Mouse (Mus musculus) midbrain, postnatal 0 days (tissue): Measurements from ENCODE around the gene 9930022D16Rik. TPM values are rescaled to one million over a fixed set of nuclear protein-coding genes. Genes with fewer than 3 reads are reported as not detected.

Experiments used
- ATAC-seq: fragments of 200-750 bp; cut with Nextera tagmentation; 2 replicates; pipeline ENCODE4 v1.8.0; 2017; ENCODE audit warnings: moderate number of reproducible peaks, mild to moderate bottlenecking, moderate TSS enrichment, moderate library complexity; ENCODE audit not compliant: low FRiP score
- DNase-seq: peaks from one replicate; pipeline ENCODE4 v3.0.0-alpha.2; 2015; ENCODE audit warnings: low spot score
- H3K27ac ChIP-seq: fragments of 300-500 bp; sonication (generic); 2 replicates; pipeline ENCODE4 v1.5.1; 2014; ENCODE audit warnings: low read depth, mild to moderate bottlenecking, low read length, mixed read lengths
- H3K27me3 ChIP-seq: fragments of 300-500 bp; sonication (generic); 2 replicates; pipeline ENCODE4 v1.6.1; 2014; ENCODE audit warnings: low read length, control low read depth, mixed read lengths; ENCODE audit not compliant: insufficient read depth
- H3K36me3 ChIP-seq: fragments of 300-500 bp; sonication (generic); 2 replicates; pipeline ENCODE4 v1.6.1; 2014; ENCODE audit warnings: low read length, control low read depth, mixed read lengths; ENCODE audit not compliant: insufficient read depth
- H3K4me1 ChIP-seq: fragments of 300-500 bp; sonication (generic); 2 replicates; pipeline ENCODE4 v1.6.1; 2014; ENCODE audit warnings: mild to moderate bottlenecking, control low read depth, antibody characterized with exemption, low read length, mixed read lengths; ENCODE audit not compliant: insufficient read depth
- H3K4me2 ChIP-seq: fragments of 300-500 bp; sonication (generic); 2 replicates; pipeline ENCODE4 v1.6.1; 2014; ENCODE audit warnings: low read depth, mild to moderate bottlenecking, low read length, mixed read lengths; ENCODE audit not compliant: poor library complexity, severe bottlenecking
- H3K4me3 ChIP-seq: fragments of 300-500 bp; sonication (generic); 2 replicates; pipeline ENCODE4 v1.5.1; 2014; ENCODE audit warnings: low read depth, mild to moderate bottlenecking, low read length, moderate library complexity
- H3K9ac ChIP-seq: fragments of 300-500 bp; sonication (generic); replicated peaks from 2 replicates; pipeline ENCODE4 v1.6.1; 2014; ENCODE audit warnings: mild to moderate bottlenecking, low read length, moderate library complexity, mixed read lengths; ENCODE audit not compliant: poor library complexity, severe bottlenecking
- H3K9me3 ChIP-seq: fragments of 300-500 bp; sonication (generic); 2 replicates; pipeline ENCODE4 v1.6.1; 2016; ENCODE audit warnings: low read length, control low read depth
- CTCF ChIP-seq: IDR thresholded peaks from 2 replicates; pipeline ENCODE4 v1.5.1; 2016; ENCODE audit warnings: antibody characterized with exemption, mild to moderate bottlenecking
- WGBS: fragments of 180-500 bp; shearing (Covaris S2); extraction: QIAGEN DNeasy Blood & Tissue Kit; methylation state at CpG from one replicate; pipeline ENCODE4 v1.1.7; 2014; 5-methylcytosine and 5-hydroxymethylcytosine counted together
- polyA plus RNA-seq: library from polyadenylated mRNA; unstranded; fragments of >200 nt; fragmentation: Nextera tagmentation; extraction: Ambion mirVana; gene quantifications from 2 replicates; pipeline ENCODE4 v1.2.1, GENCODE M21; 2015
- total RNA-seq: library from RNA; depleted of rRNA; stranded (reverse); fragments of >200 nt; gene quantifications from 2 replicates; pipeline ENCODE4 v1.2.3, GENCODE M21; 2014

The 9930022D16Rik gene
- total and polyA plus RNA-seq, 2 experiments from 2014 or later, result not detected

DNA sequence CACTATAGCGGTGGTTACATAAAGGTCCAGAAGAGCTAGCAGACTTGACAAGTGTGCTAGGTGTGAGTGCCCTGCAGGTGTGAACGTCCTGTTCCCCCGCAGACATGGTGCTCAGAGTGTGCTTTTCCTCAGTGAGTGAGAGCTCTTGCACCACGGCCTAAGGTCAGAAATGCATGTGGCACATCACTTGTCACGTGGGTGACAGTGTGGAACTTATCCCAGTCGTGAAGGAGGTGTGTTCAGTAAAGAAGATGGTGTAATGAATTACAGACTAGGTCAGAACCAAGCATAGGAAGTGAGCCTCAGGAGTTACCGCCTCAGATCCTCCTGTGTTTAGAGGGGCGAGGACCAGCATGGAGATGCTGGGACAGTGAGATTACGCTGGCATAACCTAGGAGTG lies 18.4 kb upstream of the 9930022D16Rik start:
- TF ChIP-seq CTCF, result no peak
- Histone ChIP-seq H3K4me3 (no peak overlapping the region), H3K27me3 (no peaks in the 10 kb centered on the region), H3K9ac (no peak overlapping the region), H3K4me2 (no peak overlapping the region), H3K36me3 (peaks cover 24% of the 10 kb centered on the region), H3K9me3 (no peaks in the 10 kb centered on the region), H3K4me1 (no peaks in the 10 kb centered on the region), H3K27ac (no peak overlapping the region)
- DNase-seq, result no peak
- 92% methylated on average over 9 of the region's 9 CpGs for WGBS
- ATAC-seq, result no peak

GRCm38 (mm10) chr11:109406431-109406830 lies 7.3 kb upstream of the 9930022D16Rik start:
- DNase-seq (no peak), ATAC-seq (no peak)
- no peak overlapping the region for H3K4me2 ChIP-seq
- no peaks in the 10 kb centered on the region for H3K36me3 ChIP-seq
- no peaks in the 10 kb centered on the region for H3K9me3 ChIP-seq
- no peak overlapping the region for H3K9ac ChIP-seq
- H3K4me3 ChIP-seq, result no peak overlapping the region
- no peaks in the 10 kb centered on the region for H3K27me3 ChIP-seq
- H3K27ac ChIP-seq, result no peak overlapping the region
- TF ChIP-seq CTCF, result no peak
- no peaks in the 10 kb centered on the region for H3K4me1 ChIP-seq
- 88% methylated on average over 5 of the region's 5 CpGs for WGBS

GRCm38 (mm10) chr11:109410197-109410980 lies 3.3 kb upstream of the 9930022D16Rik start:
- ATAC-seq (no peak), DNase-seq (no peak)
- Histone ChIP-seq H3K27ac (no peak overlapping the region), H3K9me3 (no peaks in the 10 kb centered on the region), H3K27me3 (no peaks in the 10 kb centered on the region), H3K4me1 (no peaks in the 10 kb centered on the region), H3K36me3 (no peaks in the 10 kb centered on the region), H3K4me2 (no peak overlapping the region), H3K9ac (no peak overlapping the region), H3K4me3 (no peak overlapping the region)
- TF ChIP-seq CTCF, result no peak
- WGBS, result 91% methylated on average over 15 of the region's 15 CpGs

DNA sequence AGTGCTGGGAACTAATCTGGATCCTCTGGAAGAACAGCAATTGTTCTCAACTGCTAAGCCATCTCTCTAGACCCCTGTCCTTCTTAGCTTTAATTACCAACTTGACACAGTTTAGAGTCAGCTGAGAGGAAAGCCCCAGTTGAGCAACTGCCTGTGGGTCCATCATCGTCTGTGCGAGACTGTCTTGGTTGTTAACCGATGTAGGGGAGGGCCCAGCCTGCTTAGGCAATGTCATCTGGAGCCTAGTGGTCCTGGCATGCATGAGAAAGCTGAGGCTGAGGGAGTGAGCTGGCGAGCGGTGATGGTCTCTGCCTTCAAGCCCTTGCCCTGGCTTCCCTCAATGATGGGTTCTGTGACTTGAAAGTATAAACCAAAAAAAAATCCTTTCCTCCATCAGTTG lies 1.1 kb downstream of the 9930022D16Rik start:
- H3K27ac ChIP-seq, result no peak overlapping the region
- TF ChIP-seq CTCF, result no peak
- no peaks in the 10 kb centered on the region for H3K4me1 ChIP-seq
- DNase-seq (no peak), ATAC-seq (no peak)
- 84% methylated on average over 5 of the region's 5 CpGs for WGBS
- H3K27me3 ChIP-seq, result no peaks in the 10 kb centered on the region
- H3K9ac ChIP-seq, result no peak overlapping the region
- no peaks in the 10 kb centered on the region for H3K36me3 ChIP-seq
- H3K9me3 ChIP-seq, result no peaks in the 10 kb centered on the region
- H3K4me2 ChIP-seq, result no peak overlapping the region
- H3K4me3 ChIP-seq, result no peak overlapping the region

DNA sequence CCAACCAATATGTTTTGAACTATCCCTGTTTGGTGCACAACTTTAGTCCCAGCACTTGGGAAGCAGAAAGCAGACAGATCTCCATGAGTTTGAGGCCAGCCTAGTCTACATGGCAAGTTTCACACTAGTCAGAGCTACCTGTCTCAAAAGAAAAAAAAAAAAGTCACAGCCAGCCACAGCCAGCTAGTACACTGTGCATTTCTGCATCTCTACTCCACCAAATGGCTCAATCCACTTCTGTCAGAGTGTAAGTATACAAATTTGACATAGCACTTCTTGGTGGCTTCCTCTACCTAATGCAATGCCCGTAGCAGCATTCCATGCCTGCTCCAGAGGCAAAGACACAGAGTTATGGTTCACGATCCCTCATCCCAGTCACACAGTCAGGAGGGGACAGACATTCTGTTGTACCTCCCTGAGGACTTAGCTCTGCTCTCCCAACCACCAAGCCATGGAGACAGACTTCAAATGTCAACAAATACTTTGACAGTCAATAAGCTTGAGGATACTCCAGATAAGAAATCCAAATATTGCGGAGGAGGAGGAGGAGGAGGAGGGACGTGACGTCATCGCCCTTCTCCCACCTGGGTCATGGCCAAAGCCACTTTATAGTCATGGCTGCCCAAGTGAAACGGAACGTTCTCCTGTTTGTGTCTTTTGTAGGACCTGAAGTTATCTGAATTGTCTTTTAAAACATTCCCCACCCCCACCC lies 3.1 kb downstream of the 9930022D16Rik start:
- no peak overlapping the region for H3K27ac ChIP-seq
- no peak overlapping the region for H3K4me2 ChIP-seq
- 86% methylated on average over 8 of the region's 8 CpGs for WGBS
- H3K9ac ChIP-seq, result no peak overlapping the region
- no peaks in the 10 kb centered on the region for H3K27me3 ChIP-seq
- DNase-seq (no peak), ATAC-seq (no peak)
- no peaks in the 10 kb centered on the region for H3K36me3 ChIP-seq
- no peaks in the 10 kb centered on the region for H3K4me1 ChIP-seq
- no peak for TF ChIP-seq CTCF
- H3K4me3 ChIP-seq, result no peak overlapping the region
- H3K9me3 ChIP-seq, result no peaks in the 10 kb centered on the region

- no peak for TF ChIP-seq CTCF
- ATAC-seq (no peak), DNase-seq (no peak)
- no peaks in the 10 kb centered on the region for H3K9me3 ChIP-seq
- H3K27me3 ChIP-seq, result no peaks in the 10 kb centered on the region
- H3K36me3 ChIP-seq, result no peaks in the 10 kb centered on the region
- no peak overlapping the region for H3K4me2 ChIP-seq
- H3K27ac ChIP-seq, result no peak overlapping the region
- no peak overlapping the region for H3K9ac ChIP-seq
- H3K4me1 ChIP-seq, result no peaks in the 10 kb centered on the region
- H3K4me3 ChIP-seq, result no peak overlapping the region
- WGBS, result 93% methylated on average over 9 of the region's 9 CpGs
These were observed 3.8 kb downstream of the 9930022D16Rik start for GRCm38 (mm10) chr11:109417472-109418040.
